Mouse (Mus musculus): ENCODE results near the gene Slc40a1. TPM values are rescaled to one million over a fixed set of nuclear protein-coding genes. Genes with fewer than 3 reads are reported as not detected.

Slc40a1 gene
- total and polyA plus RNA-seq, 3 experiments, result not detected

DNA sequence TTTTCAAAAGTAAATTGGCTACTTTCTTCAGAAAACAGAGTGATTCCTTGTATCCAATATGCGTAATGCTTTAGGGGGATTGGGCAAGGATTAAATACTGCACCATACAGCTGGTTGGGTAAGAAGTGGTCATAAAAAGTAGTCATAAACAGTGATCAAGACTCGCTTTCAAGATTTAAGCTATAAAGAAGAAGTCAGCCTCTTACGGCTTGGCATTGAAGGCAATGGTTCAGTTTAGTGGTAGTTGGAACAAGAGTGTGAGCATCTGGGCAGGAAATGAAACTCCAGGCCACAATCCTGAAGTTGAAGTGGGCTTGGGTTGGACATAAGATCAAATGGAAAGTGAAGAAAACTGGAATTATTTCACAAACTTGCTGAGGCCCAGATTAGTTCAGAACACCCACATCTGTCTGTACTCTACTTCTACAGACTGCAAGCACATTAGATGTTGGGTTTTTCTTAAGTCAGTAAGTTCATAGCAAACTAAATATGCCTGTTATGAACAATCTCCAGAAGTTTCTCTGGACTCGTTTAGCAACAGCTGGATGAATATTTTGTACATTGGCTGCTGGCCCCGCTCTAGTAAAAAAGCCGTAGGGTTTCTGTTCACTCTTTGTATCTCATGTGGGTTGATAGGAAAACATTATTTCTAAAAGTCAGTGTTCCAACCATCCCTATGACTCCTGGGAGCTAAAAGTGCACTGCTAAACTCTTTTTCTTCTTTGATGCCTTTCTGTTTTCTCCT, 32.0 kb downstream of the Slc40a1 start:
- TF ChIP-seq E2F4 (IDR thresholded peaks at IDR 0.05; ENCODE audit: insufficient replicate concordance, low read depth, low read length), result no peak
- no peak for TF ChIP-seq GABPA (IDR thresholded peaks at IDR 0.05; ENCODE audit: insufficient replicate concordance, low read depth, low read length)
- Histone ChIP-seq H3K79me2 (replicated peaks; ENCODE audit: control insufficient read depth, extremely low read depth, insufficient read depth, poor library complexity, severe bottlenecking) (no peaks in the 10 kb centered on the region), H3K4me3 (replicated peaks in 1 of 3; ENCODE audit: low read depth in 2 of 3, low read length in 2 of 3, poor library complexity in 1 of 3) (no peak overlapping the region), H3K9ac (ENCODE audit: insufficient read depth, low read depth) (no peak overlapping the region), H3K4me1 (ENCODE audit: control insufficient read depth in 1 of 2, insufficient read depth in 2 of 2) (no peaks in the 10 kb centered on the region), H3K36me3 (replicated peaks in 1 of 2; ENCODE audit: control insufficient read depth in 1 of 2, insufficient read depth in 1 of 2, low read length in 1 of 2) (no peaks in the 10 kb centered on the region), H3K27me3 (replicated peaks) (no peaks in the 10 kb centered on the region), H3K4me2 (ENCODE audit: insufficient read depth, low read depth, poor library complexity, severe bottlenecking) (no peak overlapping the region), H3K9me3 (replicated peaks; ENCODE audit: low read length) (no peaks in the 10 kb centered on the region), H3K27ac (ENCODE audit: insufficient read depth, low read depth) (no peak overlapping the region)
- dilution Hi-C loops (cut with MboI; ENCODE audit: extremely low pct_ligation_motif_present, extremely low pct_unique_long_range_greater_than_20kb, low sequenced_read_pairs), result no loop called here
- in situ Hi-C loops (cut with MboI; ENCODE audit: low pct_ligation_motif_present, low pct_unique_long_range_greater_than_20kb, low sequenced_read_pairs), result no loop called here
- no peak for DNase-seq (ENCODE audit: extremely low read depth)

DNA sequence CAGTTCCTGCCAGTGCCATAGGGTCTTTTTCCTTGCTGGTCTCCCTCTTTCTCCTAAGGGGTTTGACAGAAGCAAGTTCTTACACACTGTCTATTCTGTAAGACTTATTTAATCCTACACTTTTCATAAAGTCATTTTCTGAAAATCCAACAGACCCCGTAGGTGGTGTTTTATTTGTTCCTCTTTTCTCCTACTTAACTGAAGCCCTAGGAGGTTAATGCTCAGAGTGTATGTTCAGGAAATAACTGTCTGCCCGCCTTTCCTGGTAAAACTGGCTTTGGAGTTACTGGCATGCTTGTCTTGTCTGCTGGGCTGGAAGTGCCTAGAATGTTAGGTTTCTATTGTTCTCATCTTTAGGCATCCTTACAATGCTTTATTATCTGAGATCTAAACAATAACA, 34.3 kb downstream of the Slc40a1 start:
- H3K9me3 ChIP-seq (replicated peaks; ENCODE audit: low read length), result no peaks in the 10 kb centered on the region
- no peak overlapping the region for H3K4me2 ChIP-seq (ENCODE audit: insufficient read depth, low read depth, poor library complexity, severe bottlenecking)
- no peak overlapping the region for H3K27ac ChIP-seq (ENCODE audit: insufficient read depth, low read depth)
- no peaks in the 10 kb centered on the region for H3K79me2 ChIP-seq (replicated peaks; ENCODE audit: control insufficient read depth, extremely low read depth, insufficient read depth, poor library complexity, severe bottlenecking)
- H3K9ac ChIP-seq (ENCODE audit: insufficient read depth, low read depth), result no peak overlapping the region
- in situ Hi-C loops (cut with MboI; ENCODE audit: low pct_ligation_motif_present, low pct_unique_long_range_greater_than_20kb, low sequenced_read_pairs), result no loop called here
- no peak for TF ChIP-seq MAX (IDR thresholded peaks at IDR 0.05; ENCODE audit: low read length)
- TF ChIP-seq ETS1 (conservative IDR thresholded peaks at IDR 0.05; ENCODE audit: low read depth, low read length), result no peak
- no peak for TF ChIP-seq PAX5 (IDR thresholded peaks at IDR 0.05; ENCODE audit: low read length)
- no peak for TF ChIP-seq NRF1 (IDR thresholded peaks at IDR 0.05; ENCODE audit: low read depth, low read length)
- TF ChIP-seq ELF1 (IDR thresholded peaks at IDR 0.05; ENCODE audit: low read depth, low read length), result no peak
- TF ChIP-seq TBP (conservative IDR thresholded peaks at IDR 0.05; ENCODE audit: low read depth, low read length), result no peak
- TF ChIP-seq JUND (conservative IDR thresholded peaks at IDR 0.05; ENCODE audit: low read depth, low read length), result no peak
- TF ChIP-seq TCF12 (IDR thresholded peaks at IDR 0.05; ENCODE audit: low read depth, low read length), result no peak
- TF ChIP-seq GABPA (IDR thresholded peaks at IDR 0.05; ENCODE audit: insufficient replicate concordance, low read depth, low read length), result no peak
- no peak for TF ChIP-seq JUN (IDR thresholded peaks at IDR 0.05; ENCODE audit: insufficient read depth, low read depth, low read length)
- no peak for TF ChIP-seq MEF2A (IDR thresholded peaks at IDR 0.05; ENCODE audit: borderline replicate concordance, low read depth, low read length)
- no peak for TF ChIP-seq MAFK (IDR thresholded peaks at IDR 0.05; ENCODE audit: insufficient replicate concordance, low read length)
- TF ChIP-seq ZKSCAN1 (IDR thresholded peaks at IDR 0.05; ENCODE audit: borderline replicate concordance, low read depth, low read length), result no peak
- DNase-seq (ENCODE audit: extremely low read depth), result no peak
- no peak overlapping the region for H3K4me3 ChIP-seq (replicated peaks in 1 of 3; ENCODE audit: low read depth in 2 of 3, low read length in 2 of 3, poor library complexity in 1 of 3)
- H3K4me1 ChIP-seq (ENCODE audit: control insufficient read depth in 1 of 2, insufficient read depth in 2 of 2), result no peaks in the 10 kb centered on the region
- dilution Hi-C loops (cut with MboI; ENCODE audit: extremely low pct_ligation_motif_present, extremely low pct_unique_long_range_greater_than_20kb, low sequenced_read_pairs), result no loop called here
- no peaks in the 10 kb centered on the region for H3K36me3 ChIP-seq (replicated peaks in 1 of 2; ENCODE audit: control insufficient read depth in 1 of 2, insufficient read depth in 1 of 2, low read length in 1 of 2)
- no peaks in the 10 kb centered on the region for H3K27me3 ChIP-seq (replicated peaks)

Data from CH12.LX (cell line).